Mouse (Mus musculus): ENCODE data around the gene Slc39a11. TPM values are rescaled to one million over a fixed set of nuclear protein-coding genes. Genes with fewer than 3 reads are reported as not detected.

The Slc39a11 gene
- total RNA-seq, 4 experiments from 2014 or later, result 14.6 to 16.7 (median 16.2) TPM

DNA sequence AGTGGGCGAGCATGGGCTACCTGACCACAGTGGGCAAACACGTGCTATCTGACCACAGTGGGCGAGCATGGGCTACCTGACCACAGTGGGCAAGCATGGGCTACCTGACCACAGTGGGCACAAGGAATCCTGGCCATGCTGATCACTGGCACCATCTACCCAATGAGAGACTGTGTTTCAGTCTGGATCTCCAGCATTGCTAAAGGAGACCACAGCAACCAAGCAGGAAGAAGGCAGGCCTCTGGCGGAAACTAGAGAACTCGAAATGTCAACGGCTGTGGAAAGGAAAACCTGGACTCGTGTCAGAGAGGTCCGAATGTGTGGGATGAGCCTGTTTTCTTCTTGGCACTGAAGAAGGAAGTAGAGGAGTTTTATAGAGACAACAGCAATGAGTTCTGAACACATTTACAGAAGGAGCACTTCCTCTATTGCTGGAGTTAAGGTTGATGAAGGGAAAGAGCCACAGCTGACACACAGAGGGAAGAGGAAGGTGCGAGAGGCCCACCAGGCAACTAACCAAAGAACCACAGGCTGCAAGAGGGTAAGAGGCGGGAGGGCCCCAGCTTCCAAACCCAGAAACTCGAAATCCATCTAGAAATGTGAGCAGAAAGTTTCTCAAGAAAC, 105.8 kb downstream of the Slc39a11 start:
- no peak for DNase-seq (ENCODE audit: low spot score in 2 of 2)

DNA sequence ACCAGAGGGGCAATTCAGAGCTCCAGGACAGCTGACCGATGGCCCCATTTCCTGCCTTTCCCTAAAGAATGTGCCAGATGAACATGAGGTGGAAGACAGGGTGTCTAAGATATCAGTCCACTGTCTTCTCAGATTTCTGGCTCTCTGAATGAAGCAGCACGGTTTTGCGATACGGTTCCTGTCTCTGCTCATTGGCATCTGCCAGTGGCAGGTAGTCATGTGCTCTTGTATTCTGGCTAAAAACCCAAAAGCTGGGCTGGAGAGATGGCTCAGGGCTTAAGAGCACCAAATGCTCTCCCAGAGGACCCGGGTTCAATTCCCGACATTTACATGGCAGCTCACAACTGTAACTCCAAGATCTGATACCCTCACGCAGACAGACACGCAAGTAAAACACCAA, 108.8 kb downstream of the Slc39a11 start:
- DNase-seq (ENCODE audit: low spot score in 2 of 2), result no peak

DNA sequence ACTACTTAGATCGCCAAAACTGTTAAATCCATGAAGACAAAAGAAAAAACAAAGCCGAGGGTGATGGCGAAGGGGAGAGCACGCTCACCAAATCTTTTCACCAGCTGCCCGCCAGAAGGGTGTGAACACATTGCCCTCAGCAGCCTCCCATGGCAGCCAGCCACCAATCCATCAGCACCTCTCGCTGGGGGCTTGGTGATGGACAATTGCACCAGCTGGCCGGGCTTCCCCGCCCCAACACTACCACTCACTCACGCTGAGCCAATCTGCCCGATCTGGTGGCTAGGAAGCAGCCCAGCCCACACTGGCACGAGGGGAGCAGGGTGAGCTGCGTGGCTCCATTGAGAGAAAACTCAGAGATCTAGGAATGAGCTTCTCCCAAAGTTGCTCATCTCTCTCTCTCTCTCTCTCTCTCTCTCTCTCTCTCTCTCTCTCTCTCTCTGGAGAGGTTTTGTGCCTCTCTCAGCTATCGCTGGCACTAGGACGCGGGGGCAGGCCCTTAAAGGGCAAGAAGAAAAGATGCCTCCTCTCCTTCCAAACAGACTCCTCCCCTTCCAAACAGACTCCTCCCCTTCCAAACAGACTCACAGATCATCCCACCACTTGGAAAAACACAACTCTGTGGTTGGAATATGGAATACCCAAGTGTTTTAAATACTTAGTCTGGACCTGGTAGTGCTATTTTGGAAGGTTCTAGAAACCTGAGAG, 110.2 kb downstream of the Slc39a11 start:
- DNase-seq (ENCODE audit: low spot score in 2 of 2), result peak in 1 of 2 experiments; percentile 52

DNA sequence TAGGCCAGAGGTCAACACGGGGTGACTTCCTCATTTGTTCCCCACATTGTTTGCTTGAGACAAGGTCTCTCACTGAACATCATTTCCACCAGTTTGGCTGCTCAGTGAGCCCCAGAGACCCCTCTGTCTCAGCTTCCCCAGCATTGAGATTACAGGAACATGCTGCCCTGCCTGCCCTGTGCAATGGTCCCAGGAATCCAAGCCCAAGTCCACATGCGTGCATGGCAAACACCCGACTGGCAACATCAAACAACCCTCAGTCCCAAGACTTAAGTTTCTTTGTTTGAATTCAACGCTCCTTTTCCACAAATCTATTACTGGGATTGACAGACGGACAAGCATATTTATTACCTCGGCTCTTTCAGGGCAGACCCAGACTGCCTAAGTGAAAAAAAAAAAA, 110.8 kb downstream of the Slc39a11 start:
- no peak for DNase-seq (ENCODE audit: low spot score in 2 of 2)

DNA sequence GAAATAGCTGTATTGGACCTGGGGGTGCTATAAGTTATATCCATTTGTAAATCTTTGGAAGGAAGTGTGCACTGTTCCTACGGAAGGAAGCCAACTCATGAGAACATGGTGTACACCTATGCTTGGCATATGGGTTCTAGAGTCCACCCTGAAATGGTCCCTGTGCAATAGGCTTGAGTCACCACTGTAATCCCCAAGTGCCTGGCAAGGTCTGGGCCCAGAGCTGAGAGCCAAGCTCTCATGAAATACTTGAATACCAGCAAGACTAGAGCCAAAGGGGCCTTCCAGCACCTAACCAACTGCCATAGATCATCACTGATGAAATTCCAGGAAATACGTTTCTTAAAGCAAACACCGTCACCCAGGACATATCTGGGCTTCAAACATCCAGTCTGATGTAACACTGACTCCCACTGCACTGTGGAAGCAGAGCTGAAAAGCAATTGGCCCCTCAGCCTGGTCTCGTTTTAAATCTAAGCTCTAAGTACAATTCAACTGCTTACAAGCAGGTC, 111.4 kb downstream of the Slc39a11 start:
- no peak for DNase-seq (ENCODE audit: low spot score in 2 of 2)

DNA sequence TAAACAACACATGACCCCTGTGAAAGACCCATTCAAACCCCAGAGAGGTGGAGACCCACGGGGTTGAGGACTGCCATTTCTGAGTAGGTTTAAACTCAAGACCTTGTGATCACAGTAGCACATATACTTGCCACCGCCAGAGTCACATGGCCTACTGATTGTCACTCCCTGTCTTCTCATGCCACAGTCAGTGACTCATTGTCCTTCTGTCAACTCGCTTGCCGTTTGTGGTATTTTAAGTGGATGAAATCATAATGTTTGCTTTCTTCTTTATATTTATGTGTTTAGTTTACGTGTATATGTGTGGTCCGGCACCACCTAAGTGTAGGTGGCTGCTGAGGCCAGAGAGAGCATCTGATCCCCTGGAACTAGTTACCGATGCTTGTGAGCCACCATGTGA, 112.2 kb downstream of the Slc39a11 start:
- no peak for DNase-seq (ENCODE audit: low spot score in 2 of 2)

DNA sequence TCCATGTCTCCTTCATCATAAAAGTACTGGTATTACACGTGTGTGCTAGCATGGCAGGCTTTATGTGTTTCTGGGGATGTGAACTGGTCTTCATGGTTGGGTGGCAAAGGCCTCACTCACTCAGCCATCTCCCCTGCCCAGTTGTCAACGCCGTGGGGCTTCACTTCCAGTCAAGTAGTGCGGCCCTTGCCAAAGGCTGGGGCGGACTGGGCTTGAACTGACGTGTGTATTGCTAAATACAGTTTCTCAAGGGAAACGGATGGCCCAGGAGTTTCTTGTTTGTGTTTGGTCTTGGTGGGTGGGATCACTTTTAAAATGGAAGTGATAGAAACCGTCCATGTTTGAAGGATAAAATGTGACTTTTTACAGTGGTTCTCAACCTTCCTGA, 112.7 kb downstream of the Slc39a11 start:
- DNase-seq (ENCODE audit: low spot score in 2 of 2), result no peak

DNA sequence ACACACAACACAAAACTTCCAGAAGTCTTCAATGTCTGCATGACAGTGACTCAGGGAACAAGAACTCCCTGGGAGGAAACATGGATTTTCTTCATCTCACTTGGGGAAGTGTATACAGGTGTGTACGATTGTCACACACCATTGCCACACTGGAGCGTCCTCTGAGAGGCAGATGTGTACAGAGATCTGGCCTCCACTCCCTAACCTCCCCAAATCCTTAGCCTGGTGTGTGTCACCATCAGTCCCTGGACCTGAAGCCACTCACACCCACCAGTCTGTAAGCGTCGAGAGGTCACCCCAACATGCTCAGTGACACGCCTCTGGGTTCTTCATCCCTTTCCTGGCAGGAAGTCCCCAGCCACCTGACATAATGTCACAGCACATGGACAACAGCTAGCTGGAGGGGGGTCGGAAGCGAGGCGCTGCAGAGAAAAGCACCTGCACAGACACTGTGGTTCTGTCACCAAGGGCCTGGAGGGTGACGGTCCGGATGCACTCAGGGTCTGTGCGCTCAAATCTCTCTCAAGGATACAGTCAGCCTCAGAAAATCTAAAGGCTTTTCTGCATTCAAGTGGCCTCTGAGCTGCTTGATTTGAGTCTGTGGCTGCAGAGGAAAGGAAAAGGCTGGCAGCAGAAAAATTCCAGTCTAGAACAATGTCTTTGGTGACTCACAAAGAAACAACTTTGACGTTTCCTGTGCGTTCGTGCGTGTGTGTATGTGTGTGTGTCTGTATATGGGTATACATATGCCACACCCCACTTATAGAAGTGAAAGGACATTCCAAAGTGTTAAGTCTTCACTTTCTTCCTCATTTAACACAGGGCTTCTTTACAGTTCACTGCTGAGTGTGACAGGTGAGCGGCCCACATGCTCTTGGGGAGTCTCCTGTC, 113.3 kb downstream of the Slc39a11 start:
- DNase-seq (ENCODE audit: low spot score in 2 of 2), result no peak

DNA sequence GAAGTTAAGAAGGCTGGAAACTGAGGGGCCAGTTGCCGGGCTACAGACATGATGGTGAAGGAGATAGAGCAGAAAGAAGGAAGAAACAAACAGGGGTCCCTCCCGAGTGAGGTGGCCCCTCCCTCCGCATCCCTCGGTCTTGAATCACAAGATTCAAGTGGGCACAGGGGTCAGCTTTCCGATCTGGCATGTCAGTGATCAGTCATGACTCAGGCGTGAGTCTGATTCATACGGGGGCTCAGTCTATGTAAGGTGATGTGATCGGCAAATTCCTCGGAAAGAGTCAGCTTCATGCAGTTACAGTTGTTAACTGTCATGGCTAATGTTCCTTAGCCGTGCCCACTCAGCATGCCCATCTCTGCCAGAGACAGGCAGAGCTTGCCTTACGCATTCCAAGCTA, 115.5 kb downstream of the Slc39a11 start:
- no peak for DNase-seq (ENCODE audit: low spot score in 2 of 2)

DNA sequence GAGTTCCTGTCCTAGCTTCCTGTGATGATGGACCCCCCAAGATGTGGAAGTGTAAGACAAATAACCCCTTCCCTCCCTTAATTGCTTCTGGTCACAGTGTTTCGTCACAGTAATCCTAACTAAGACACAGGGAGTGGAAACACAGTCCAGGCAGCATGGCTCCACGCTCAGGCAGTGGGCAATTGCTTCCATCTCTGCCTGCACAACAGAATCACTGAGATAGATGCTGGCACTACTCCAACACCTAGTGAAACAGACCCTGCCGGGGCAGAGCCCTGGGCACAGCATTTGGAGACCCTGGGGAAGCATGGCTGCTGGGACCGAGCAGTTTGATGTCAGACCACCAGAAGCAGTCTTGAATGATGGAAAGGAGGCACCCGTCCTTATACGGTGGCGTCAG, 115.9 kb downstream of the Slc39a11 start:
- DNase-seq (ENCODE audit: low spot score in 2 of 2), result no peak

DNA sequence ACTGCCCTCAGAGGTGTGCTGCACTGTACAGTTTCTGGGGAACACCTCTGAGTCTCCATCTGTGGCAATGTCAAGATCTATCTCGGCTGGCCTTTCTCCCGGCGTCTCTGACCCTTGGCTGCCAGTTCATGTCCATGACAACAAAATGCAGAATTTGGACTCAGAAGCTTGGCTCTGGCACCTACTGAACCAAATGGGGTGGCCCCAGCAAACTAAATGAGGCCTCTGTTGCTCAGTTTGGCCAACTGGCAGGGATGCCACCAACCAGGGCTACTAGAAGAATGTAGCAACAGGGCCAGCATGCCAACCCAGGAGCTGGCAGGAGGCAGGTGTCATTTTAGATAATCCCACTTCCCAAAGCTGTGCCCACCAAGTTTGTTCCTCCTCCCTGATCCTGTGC, 121.5 kb downstream of the Slc39a11 start:
- no peak for DNase-seq (ENCODE audit: low spot score in 2 of 2)

DNA sequence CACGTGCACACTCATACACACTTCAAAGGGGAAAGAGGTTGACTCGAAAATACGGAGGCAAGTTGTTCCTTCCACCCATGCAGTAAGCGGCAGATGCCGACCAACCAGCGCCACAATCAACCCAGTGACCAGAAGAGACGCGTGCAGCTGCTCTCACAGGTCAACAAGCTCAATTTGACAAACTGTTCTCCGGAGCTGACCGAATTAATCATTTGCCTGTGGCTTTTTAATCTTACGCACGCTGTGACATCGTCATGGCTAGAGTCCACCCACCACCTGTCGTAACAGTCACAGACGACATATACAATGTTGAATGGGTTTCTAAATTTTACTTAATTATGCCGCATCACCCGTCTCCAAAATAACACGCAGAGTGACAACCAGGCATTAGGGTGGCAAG, 124.1 kb downstream of the Slc39a11 start:
- DNase-seq (ENCODE audit: low spot score in 2 of 2), result no peak

DNA sequence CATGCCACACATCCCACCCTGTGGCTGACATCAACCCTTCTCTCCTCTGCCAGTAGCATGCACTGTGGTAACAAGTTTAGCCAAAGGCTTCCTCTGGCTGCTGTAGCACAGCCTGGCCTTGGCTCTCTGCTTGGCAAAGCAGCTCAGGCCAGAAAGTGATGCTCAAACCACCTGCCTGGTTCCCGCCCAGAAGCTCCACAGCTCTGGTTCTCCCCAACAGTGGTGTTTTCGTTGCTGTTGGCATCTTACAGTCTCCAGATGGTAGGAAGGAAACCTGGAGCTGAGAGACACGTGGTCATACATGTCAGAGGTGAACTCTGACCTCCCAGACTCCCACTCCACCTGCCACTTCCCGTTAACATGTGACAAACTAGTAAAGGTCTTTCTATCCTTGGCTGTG, 127.2 kb downstream of the Slc39a11 start:
- DNase-seq (ENCODE audit: low spot score in 2 of 2), result no peak

DNA sequence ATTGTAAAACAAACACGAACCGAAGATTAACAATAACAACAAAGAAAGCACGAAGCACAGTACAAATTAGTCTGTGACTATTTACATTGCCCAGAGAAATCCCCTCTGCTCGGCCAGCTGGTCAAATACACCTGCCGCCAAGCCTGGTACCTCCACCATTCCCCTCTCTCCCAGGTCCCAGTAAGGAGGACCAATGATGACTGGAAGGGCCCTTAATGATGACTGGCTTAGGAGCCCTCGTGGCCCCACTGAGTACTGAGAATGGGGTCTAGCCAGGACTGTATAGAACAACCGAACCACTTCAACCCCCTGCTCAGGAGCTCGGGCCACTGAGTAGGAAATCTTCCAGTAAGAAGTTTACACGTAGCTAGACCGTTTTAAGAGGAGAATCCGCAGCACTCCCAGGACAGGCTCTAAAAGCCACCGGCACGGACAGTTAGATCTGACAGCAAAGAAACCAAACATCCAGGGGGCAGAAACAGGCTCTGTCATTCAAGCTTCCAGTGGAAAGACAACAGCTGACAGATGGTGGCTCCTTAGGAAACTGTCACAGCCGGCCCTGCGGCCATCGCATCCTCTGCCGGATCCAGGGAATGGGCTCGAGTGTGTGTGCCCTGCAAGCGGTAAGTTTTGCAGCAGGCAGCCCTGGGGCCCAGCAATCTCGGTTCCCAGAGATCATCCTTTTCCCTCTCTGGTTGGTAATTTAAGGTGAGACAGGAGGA, 128.2 kb downstream of the Slc39a11 start:
- no peak for DNase-seq (ENCODE audit: low spot score in 2 of 2)

DNA sequence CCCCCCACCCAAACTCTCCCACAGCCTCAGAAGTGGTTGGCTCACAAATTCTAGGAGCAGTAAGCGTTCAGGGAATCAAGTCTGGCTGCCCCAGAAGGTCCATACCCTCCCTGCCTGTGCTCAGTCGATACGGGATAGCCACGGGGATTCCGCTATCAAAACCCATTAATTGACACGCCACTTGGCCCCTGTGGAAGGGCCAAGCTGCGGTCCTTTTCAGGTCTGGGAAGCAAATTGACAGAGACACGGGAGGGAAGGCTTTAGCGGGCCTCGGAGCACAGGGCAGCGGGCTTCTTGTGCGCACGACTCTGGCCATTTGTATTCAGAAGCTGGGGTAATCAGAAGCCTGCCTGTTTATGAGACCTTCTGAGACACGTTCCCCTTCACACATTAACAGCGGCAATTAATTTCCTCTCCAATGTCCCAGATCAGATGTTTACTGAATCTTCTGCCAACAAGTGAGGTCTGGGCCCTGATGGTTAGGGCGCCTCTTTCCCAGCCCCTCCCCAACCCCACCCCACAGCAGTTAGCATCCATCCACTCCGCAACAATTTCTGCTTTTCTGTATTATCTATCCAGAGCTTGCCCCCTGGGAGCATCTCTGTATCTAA, 128.9 kb downstream of the Slc39a11 start:
- no peak for DNase-seq (ENCODE audit: low spot score in 2 of 2)

DNA sequence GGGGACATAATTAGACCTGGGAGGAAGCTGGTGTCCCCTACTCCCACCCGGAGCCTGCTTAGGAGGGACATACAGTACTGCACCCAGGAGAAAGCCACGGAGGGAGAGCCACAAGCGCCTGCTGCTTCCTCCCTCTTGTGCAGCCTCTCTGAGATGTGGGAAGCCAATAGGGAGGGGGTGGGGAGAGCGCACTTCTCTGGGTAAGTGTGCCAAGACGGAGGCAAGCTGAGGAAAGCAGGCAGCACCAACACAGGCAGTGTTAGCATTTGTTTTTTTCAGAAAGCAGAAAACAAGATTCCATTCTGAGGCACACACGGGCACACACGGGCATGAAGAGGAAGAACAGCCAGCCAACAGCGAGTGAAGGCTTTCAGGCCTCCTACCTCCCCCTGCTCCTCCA, 129.5 kb downstream of the Slc39a11 start:
- peak in 1 of 2 experiments; percentile 31 for DNase-seq (ENCODE audit: low spot score in 2 of 2)

DNA sequence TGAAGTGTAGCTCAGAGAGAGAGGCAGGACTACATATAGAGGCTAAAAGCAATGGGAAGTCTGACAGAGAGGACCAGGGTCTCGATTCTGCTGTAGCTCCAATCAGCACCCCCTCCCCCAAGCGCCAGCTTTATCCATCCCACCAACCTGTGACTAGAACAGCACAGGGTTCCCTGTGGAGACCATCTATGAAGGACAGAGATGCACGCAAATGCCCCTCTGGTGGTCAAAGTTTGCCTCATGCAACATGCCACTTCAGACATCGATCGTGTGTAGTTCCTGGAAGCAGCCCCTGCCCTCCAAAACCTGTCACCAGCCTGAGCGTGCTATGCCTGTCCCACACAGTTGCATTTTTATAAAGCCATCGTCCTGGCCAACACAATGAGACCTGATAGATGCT, 129.9 kb downstream of the Slc39a11 start:
- no peak for DNase-seq (ENCODE audit: low spot score in 2 of 2)

DNA sequence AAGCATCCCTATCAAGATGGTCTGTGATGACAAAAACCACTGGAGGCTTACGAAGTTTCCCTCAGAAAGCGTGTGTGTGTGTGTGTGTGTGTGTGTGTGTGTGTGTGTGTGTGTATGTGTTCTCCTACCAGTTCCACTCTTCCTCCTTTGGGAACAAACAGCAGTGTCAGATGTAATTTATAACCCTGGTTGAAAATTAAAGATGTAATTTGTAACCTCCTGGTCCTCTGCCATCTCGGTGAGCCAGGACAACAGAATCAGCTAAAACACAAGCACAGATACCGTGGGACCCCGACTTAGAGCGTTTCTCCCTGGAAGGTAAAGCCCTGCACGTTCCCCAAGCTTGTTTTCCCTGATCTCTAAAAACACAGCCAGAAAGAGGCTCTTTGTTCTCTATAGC, 131.7 kb downstream of the Slc39a11 start:
- no peak for DNase-seq (ENCODE audit: low spot score in 2 of 2)

DNA sequence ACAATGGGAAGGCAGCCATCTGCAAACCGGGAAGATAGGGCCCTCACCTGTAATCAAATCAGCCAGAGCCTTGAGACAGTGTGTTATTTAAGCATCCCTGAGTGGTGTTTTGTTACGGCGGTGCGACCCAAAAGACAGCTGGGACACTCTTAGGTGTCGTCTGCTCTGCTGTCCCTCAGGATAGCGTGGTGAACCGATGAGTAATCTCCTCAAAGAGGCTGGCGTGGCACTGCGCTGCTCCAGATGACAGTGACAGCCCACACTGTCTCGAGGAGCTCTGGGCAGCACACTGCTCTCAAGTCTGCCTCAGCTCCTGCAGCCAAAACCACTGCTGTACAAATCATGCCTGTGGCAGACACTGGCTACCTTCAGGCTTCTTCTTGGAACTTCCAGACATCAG, 133.7 kb downstream of the Slc39a11 start:
- peak in 1 of 2 experiments; percentile 54 for DNase-seq (ENCODE audit: low spot score in 2 of 2)

DNA sequence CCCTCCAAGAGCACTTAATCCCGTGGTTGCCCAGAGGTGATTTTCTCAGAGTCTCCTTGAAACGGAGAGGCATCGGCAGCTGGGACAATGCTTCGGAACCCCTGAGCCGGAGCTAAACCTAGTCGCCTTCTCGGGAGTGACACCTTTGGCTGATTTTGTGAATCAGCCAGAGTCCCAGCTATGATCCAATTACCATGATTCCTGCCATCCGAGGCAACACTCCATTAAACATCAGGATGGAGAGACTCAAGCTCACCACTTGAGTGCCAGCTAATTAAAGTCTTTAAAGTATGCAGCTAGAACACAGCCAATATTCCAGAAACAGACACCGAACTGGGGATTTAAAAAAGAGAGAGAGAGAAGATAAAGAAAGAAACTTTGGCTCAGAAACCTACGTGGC, 136.9 kb downstream of the Slc39a11 start:
- no peak for DNase-seq (ENCODE audit: low spot score in 2 of 2)

DNA sequence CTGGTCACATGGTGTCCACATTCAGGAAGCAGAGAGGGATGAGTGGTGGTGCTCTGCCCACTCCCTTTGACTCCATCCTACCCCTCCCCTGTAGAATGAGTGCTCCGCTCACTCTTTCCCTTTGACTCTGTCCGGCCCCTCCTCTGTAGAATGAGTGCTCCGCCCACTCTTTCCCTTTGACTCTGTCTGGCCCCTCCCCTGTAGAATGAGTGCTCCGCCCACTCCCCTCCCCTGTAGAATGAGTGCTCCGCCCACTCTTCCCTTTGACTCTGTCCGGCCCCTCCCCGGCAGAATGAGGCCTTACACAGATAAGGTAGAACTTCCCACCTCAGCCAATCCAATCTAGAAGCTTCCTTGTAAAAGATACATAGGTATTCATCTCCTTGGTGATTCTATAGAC, 137.7 kb downstream of the Slc39a11 start:
- DNase-seq (ENCODE audit: low spot score in 2 of 2), result no peak
